Mouse (Mus musculus) neural tube, embryonic 14.5 days (tissue): ENCODE measurements at regions not wholly inside any gene's neighbourhood (a gene's known extent, or its start where the extent isn't known, plus 50 kb on each side); places are given as distances from the start of the nearest gene placed in this dataset.

Source experiments
- ATAC-seq: fragments of 200-750 bp; cut with Nextera tagmentation; 2 replicates; pipeline ENCODE4 v1.8.0; 2017; ENCODE audit warnings: low read depth, mild to moderate bottlenecking, moderate TSS enrichment, moderate library complexity
- H3K27ac ChIP-seq: fragments of 300-500 bp; sonication (generic); 2 replicates; pipeline ENCODE4 v1.5.1; 2014; ENCODE audit warnings: low read depth, mild to moderate bottlenecking, control low read depth, low read length, moderate library complexity, mixed read lengths
- H3K27me3 ChIP-seq: fragments of 300-500 bp; sonication (generic); 2 replicates; pipeline ENCODE4 v1.6.1; 2014; ENCODE audit warnings: low read length; ENCODE audit not compliant: control insufficient read depth, insufficient read depth
- H3K36me3 ChIP-seq: fragments of 300-500 bp; sonication (generic); 2 replicates; pipeline ENCODE4 v1.6.1; 2014; ENCODE audit warnings: low read length, mixed read lengths; ENCODE audit not compliant: control insufficient read depth, insufficient read depth
- H3K4me1 ChIP-seq: fragments of 300-500 bp; sonication (generic); 2 replicates; pipeline ENCODE4 v1.6.1; 2014; ENCODE audit warnings: low read length; ENCODE audit not compliant: control insufficient read depth, insufficient read depth
- H3K4me2 ChIP-seq: fragments of 300-500 bp; sonication (generic); 2 replicates; pipeline ENCODE4 v1.6.1; 2014; ENCODE audit warnings: mild to moderate bottlenecking, low read depth, low read length, control low read depth
- H3K4me3 ChIP-seq: fragments of 300-500 bp; sonication (generic); 2 replicates; pipeline ENCODE4 v1.5.1; 2014; ENCODE audit warnings: low read depth, low read length, control low read depth, mixed read lengths
- H3K9ac ChIP-seq: fragments of 300-500 bp; sonication (generic); replicated peaks from 2 replicates; pipeline ENCODE4 v1.6.1; 2014; ENCODE audit warnings: low read depth, mild to moderate bottlenecking, control low read depth, low read length, mixed read lengths
- H3K9me3 ChIP-seq: fragments of 300-500 bp; sonication (generic); 2 replicates; pipeline ENCODE4 v1.6.1; 2016; ENCODE audit warnings: low read length; ENCODE audit not compliant: control insufficient read depth
- whole genome bisulfite sequencing: fragments of 180-500 bp; shearing (Covaris S2); extraction: QIAGEN DNeasy Blood & Tissue Kit; methylation state at CpG from one replicate; pipeline ENCODE4 v1.1.7; 2014; 5-methylcytosine and 5-hydroxymethylcytosine counted together

- 72% methylated on average over 10 of the region's 10 CpGs for WGBS
Measured at GRCm38 (mm10) chr8:36304809-36305208, 539.2 kb downstream of the Gm19410 start.

DNA sequence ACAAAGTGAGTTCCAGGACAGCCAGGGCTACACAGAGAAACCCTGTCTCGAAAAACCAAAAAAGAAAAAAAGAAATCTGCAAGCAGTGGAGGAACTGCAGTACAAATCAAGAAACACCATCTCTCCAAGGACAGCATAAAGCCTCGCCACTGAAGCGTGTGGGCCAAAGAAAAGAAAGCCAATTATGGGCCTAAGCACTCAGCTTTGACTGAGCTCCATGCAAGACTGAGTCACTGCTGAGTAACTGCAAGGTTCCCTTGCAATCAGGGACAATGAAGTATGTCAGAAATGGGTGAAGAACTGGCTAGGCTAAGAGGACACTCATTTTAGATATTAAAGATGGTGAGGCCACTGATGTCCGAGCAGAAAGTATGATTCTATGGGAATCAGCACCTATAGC lies 540.7 kb downstream of the Gm19410 start:
- H3K4me2 ChIP-seq, result no peak overlapping the region

More at GRCm38 (mm10) chr8:36304809-36305208, 539.2 kb downstream of the Gm19410 start:
- no peak overlapping the region for H3K4me2 ChIP-seq
- H3K4me3 ChIP-seq, result no peak overlapping the region
- ATAC-seq, result no peak
- H3K36me3 ChIP-seq, result no peaks in the 10 kb centered on the region
- no peak overlapping the region for H3K27ac ChIP-seq
- H3K9me3 ChIP-seq, result no peaks in the 10 kb centered on the region
- H3K4me1 ChIP-seq, result no peaks in the 10 kb centered on the region
- H3K27me3 ChIP-seq, result no peaks in the 10 kb centered on the region
- no peak overlapping the region for H3K9ac ChIP-seq

GRCm38 (mm10) chr8:36307496-36307895 lies 541.9 kb downstream of the Gm19410 start:
- WGBS, result 90% methylated on average over 8 of the region's 8 CpGs
- no peak overlapping the region for H3K27ac ChIP-seq

More for the DNA sequence above, 540.7 kb downstream of the Gm19410 start:
- Histone ChIP-seq H3K9me3 (no peaks in the 10 kb centered on the region), H3K27ac (no peak overlapping the region), H3K36me3 (no peaks in the 10 kb centered on the region), H3K27me3 (no peaks in the 10 kb centered on the region), H3K9ac (no peak overlapping the region), H3K4me1 (no peaks in the 10 kb centered on the region), H3K4me3 (no peak overlapping the region)
- 82% methylated on average over 4 of the region's 4 CpGs for WGBS
- ATAC-seq, result no peak

GRCm38 (mm10) chr8:36308056-36308455 lies 542.5 kb downstream of the Gm19410 start:
- ATAC-seq, result no peak
- no peaks in the 10 kb centered on the region for H3K4me1 ChIP-seq
- 91% methylated on average over 2 of the region's 2 CpGs for WGBS
- no peak overlapping the region for H3K4me2 ChIP-seq
- no peaks in the 10 kb centered on the region for H3K27me3 ChIP-seq
- H3K36me3 ChIP-seq, result no peaks in the 10 kb centered on the region
- H3K9ac ChIP-seq, result no peak overlapping the region
- no peak overlapping the region for H3K27ac ChIP-seq
- no peak overlapping the region for H3K4me3 ChIP-seq
- H3K9me3 ChIP-seq, result no peaks in the 10 kb centered on the region

More at GRCm38 (mm10) chr8:36307496-36307895, 541.9 kb downstream of the Gm19410 start:
- Histone ChIP-seq H3K4me2 (no peak overlapping the region), H3K4me1 (no peaks in the 10 kb centered on the region), H3K36me3 (no peaks in the 10 kb centered on the region), H3K9me3 (no peaks in the 10 kb centered on the region), H3K27me3 (no peaks in the 10 kb centered on the region), H3K9ac (no peak overlapping the region), H3K4me3 (no peak overlapping the region)
- ATAC-seq, result no peak

DNA sequence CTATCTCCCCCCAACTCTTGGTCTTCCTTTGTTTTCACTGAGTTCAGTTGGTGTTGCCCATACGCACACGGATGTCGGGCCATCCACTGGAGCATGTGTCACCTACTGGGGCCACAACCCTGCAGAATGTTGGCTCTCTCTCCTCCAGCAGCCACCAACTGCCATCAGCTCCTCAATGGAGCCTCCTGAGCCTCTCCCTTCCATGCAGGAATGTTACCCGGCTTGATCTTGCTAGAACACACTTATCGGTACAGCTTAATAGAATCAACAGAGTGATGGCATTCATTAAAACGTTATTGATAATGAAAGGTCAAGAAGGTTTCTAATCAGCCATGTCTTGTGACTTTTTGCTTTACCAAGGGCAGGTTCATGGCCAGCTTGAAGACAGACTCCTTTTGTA lies 543.7 kb downstream of the Gm19410 start:
- WGBS, result 94% methylated on average over 6 of the region's 6 CpGs
- Histone ChIP-seq H3K36me3 (no peaks in the 10 kb centered on the region), H3K9ac (no peak overlapping the region), H3K4me3 (no peak overlapping the region), H3K27ac (no peak overlapping the region), H3K4me2 (no peak overlapping the region), H3K9me3 (no peaks in the 10 kb centered on the region), H3K27me3 (no peaks in the 10 kb centered on the region), H3K4me1 (no peaks in the 10 kb centered on the region)
- no peak for ATAC-seq

DNA sequence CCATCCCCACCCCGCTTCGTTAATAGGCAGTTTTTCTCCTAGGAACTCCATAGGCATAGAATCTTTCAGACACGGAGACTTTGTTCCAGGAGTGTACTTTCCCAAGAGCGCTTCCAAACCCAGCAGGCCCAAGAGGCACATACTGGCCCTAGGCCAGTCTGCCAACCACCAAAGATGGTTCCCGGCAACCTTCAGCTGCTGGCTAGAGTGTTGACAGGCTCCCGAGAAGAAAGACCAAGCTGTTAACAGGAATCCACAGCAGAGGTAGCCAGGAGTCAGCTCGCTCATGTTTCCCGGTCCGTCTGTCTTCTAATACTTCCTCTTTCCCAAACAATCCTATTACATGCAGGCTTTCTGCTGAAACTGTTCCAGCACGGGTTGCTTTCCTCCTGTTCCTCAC lies 544.4 kb downstream of the Gm19410 start:
- Histone ChIP-seq H3K4me3 (no peak overlapping the region), H3K9ac (no peak overlapping the region), H3K9me3 (no peaks in the 10 kb centered on the region), H3K4me1 (no peaks in the 10 kb centered on the region), H3K27me3 (no peaks in the 10 kb centered on the region), H3K36me3 (no peaks in the 10 kb centered on the region), H3K27ac (no peak overlapping the region), H3K4me2 (no peak overlapping the region)
- WGBS, result 83% methylated on average over 10 of the region's 10 CpGs
- ATAC-seq, result no peak

DNA sequence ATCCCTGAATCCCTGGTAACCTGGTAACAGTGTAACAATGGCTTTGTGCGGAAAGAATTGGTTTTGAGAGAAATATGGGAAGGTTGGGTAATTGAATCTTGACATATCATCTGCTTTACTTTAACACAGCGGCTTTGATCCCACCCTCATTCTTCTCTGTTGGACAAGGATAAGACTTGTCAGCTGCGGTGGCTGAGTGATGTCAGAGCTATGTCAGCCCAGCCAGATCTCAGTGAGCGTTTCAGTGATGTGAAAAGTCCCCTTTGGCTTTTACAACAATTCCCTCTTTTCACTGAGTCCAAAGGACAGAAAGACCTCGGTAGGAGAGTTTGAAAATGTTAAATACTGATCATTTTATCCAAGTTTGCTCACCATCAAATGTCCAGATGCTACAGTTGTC lies 546.1 kb downstream of the Gm19410 start:
- Histone ChIP-seq H3K4me3 (no peak overlapping the region), H3K4me2 (no peak overlapping the region), H3K4me1 (no peaks in the 10 kb centered on the region), H3K36me3 (no peaks in the 10 kb centered on the region), H3K9ac (no peak overlapping the region), H3K27ac (no peak overlapping the region), H3K9me3 (no peaks in the 10 kb centered on the region), H3K27me3 (no peaks in the 10 kb centered on the region)
- ATAC-seq, result no peak
- WGBS, result 60% methylated on average over 5 of the region's 5 CpGs

DNA sequence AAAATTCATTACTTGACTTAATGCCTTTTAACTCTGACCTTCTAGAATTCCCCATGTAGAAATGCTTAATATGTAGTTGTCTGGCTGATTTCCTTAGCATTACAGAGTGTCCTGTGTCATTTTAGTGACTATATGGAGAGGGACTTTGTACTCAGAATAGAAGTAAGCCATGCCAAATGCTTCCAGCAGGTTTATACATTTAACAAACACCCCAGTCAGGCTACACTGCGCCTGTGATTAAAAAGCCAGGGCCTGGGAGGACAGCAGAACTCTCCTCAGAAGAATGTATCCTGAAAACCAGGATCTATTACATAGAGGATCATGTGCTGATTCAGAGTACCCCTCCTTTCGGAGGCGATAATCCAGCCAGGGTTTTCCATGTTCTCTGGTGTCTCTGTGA lies 547.4 kb downstream of the Gm19410 start:
- Histone ChIP-seq H3K27ac (no peak overlapping the region), H3K4me2 (no peak overlapping the region), H3K4me3 (no peak overlapping the region), H3K9me3 (no peaks in the 10 kb centered on the region), H3K9ac (no peak overlapping the region), H3K4me1 (no peaks in the 10 kb centered on the region), H3K27me3 (no peaks in the 10 kb centered on the region), H3K36me3 (no peaks in the 10 kb centered on the region)
- 90% methylated on average over 3 of the region's 3 CpGs for WGBS
- ATAC-seq, result no peak

- H3K9me3 ChIP-seq, result no peaks in the 10 kb centered on the region
- no peaks in the 10 kb centered on the region for H3K36me3 ChIP-seq
- WGBS, result 88% methylated on average over 2 of the region's 2 CpGs
- no peak for ATAC-seq
- no peaks in the 10 kb centered on the region for H3K27me3 ChIP-seq
- no peaks in the 10 kb centered on the region for H3K4me1 ChIP-seq
- H3K9ac ChIP-seq, result no peak overlapping the region
- no peak overlapping the region for H3K4me3 ChIP-seq
- no peak overlapping the region for H3K27ac ChIP-seq
- no peak overlapping the region for H3K4me2 ChIP-seq
Measured at GRCm38 (mm10) chr8:36318396-36318795, 552.8 kb downstream of the Gm19410 start.

DNA sequence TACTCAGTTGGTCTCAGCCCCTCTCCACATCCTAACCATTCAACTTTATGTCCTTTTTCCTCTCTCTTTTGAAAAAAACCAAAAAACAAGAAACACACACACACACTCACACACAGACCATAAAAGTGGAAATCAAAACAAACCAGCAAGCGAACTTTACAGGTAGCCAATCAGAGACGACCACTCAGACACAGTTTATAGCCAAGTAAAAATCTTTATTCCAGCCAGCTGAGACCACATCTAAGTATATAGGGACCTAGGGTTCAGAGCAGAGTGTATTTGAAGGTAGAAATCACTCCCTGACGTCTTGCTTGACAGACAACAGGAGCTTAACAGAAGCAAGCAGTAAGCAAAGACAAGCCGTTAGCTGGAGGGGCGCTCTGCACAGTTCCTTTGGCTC lies 553.3 kb downstream of the Gm19410 start:
- no peak for ATAC-seq
- H3K9me3 ChIP-seq, result no peaks in the 10 kb centered on the region
- no peak overlapping the region for H3K4me3 ChIP-seq
- H3K36me3 ChIP-seq, result no peaks in the 10 kb centered on the region
- no peaks in the 10 kb centered on the region for H3K4me1 ChIP-seq
- H3K9ac ChIP-seq, result no peak overlapping the region
- H3K4me2 ChIP-seq, result no peak overlapping the region
- 70% methylated on average over 5 of the region's 5 CpGs for WGBS
- no peaks in the 10 kb centered on the region for H3K27me3 ChIP-seq
- H3K27ac ChIP-seq, result no peak overlapping the region
